Mouse (Mus musculus) v-Abl transformed pro-B cells (cell line): ENCODE measurements around the gene 9530077C05Rik.

Experiments
- in situ Hi-C, 2 experiments: fragments of 400-800 bp; cut with MboI; formaldehyde crosslinking; loops; one replicate each; pipeline ENCODE4 v1.15.1; 2025; ENCODE audit not compliant: unreplicated experiment in 2 of 2

9530077C05Rik gene

DNA sequence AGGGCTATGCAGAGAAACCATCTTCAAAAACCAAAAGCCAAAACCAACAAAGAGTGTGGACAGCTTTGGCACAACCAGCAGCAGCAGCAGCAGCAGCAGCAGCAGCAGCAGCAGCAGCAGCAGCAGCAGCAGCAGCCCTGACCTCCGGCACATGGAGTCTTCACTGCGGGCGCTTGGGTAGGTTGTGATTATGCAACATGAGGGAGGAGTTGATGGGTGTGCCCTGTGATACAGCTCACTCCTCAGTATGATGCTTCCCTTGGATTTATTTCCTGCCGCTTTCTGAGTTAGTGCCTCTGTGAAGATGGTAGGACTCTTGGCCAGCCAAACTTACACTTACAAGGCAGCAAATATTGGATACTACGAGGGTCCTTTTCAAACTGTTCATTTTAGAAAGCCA lies 35.9 kb downstream of the 9530077C05Rik start:
- in situ Hi-C loops, result loop anchor here (25.0 kb wide), 1 partner anchor 1560 kb away; the partner anchor contains the start of genes Angptl6 (in 2 of the 2), Eif3g (in 2 of the 2) and Ppan (in 2 of the 2)

DNA sequence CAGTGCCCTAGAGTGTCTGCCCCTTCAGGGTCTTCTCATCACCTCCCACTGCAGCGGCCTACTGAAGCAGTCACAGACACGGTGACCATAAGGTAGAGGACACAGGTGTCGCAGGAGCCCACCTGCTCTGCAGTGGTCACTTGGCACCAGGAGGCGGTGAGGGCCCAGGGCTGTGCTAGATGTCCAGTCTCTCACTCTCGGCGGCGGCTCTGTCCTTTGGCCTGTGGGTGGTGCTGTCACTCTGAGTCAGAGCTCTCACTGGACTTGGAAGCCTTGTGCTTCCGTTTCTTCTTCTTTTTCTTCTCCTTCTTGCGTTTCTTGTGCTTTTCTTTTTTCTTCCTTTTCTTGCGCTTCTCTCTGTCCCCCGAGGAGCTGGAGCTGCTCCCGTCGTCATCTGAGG lies 37.1 kb downstream of the 9530077C05Rik start:
- in situ Hi-C loops, result loop anchor here (25.0 kb wide), 1 partner anchor 1561 kb away; the partner anchor contains the start of genes Angptl6 (in 2 of the 2), Eif3g (in 2 of the 2) and Ppan (in 2 of the 2)

DNA sequence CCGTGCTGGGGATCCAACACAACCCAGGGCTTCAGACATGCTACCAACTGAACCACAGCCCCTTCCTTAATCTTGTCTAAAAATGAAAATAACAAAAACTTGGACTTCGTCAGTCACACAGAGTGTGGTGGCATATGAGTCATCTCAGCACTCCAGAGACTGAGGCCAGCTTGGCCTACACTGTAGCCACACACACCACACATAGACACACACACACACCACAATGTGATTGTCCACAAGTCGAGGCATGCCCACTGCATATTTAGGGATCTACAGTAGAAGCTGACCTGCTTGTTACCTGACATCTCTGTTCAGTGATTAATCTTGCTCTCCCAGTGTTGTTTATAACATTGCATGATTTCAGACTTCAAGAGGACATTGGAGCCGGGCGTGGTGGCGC lies 37.9 kb downstream of the 9530077C05Rik start:
- in situ Hi-C loops, result loop anchor here (25.0 kb wide), 1 partner anchor 1562 kb away; the partner anchor contains the start of genes Angptl6 (in 2 of the 2), Eif3g (in 2 of the 2) and Ppan (in 2 of the 2)

DNA sequence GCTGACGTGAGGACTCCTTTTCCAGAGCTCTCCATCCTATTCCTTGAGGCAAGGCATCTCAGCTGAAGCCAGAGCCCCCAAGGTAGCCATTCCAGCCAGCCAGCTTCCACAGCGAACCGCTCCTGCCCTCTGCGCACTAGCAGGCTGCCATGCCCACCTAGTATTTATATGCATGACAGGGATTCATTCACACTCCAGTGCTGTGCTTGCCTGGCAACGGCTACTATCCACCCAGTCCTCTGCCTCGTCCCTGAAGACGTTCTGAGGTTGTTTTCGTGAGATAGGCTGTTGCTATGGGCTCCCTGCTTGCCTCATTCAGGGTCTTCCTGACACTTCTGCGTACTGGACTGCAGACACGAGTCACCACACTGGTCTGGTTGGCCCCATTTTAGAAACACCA lies 41.4 kb downstream of the 9530077C05Rik start:
- in situ Hi-C loops, result loop anchor here (25.0 kb wide), 1 partner anchor 1815 kb away; the partner anchor contains the start of genes Fbxl12 (in 2 of the 2) and Ubl5 (in 2 of the 2)

DNA sequence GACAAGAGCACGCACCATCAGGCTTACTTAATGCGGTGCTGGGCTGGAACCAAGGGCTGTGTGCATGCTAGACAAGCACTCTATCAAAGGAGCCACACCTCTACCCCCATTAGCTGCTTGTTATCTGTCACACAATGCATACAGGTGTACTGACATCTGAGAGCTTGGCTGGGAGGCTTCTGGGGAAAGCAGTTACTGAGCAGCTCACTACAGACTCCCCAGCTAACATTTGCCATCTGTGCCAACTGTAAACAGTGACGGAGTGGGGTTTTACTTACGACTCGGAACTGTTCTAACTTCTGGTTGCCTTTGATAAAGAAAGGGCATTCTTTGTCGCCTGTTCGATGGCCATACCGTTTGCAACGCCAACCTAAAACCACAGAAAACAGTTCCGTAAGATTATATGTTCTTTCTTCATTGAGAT lies 42.2 kb downstream of the 9530077C05Rik start:
- in situ Hi-C loops, result loop anchor here (25.0 kb wide), 1 partner anchor 1816 kb away; the partner anchor contains the start of genes Fbxl12 (in 2 of the 2) and Ubl5 (in 2 of the 2)

DNA sequence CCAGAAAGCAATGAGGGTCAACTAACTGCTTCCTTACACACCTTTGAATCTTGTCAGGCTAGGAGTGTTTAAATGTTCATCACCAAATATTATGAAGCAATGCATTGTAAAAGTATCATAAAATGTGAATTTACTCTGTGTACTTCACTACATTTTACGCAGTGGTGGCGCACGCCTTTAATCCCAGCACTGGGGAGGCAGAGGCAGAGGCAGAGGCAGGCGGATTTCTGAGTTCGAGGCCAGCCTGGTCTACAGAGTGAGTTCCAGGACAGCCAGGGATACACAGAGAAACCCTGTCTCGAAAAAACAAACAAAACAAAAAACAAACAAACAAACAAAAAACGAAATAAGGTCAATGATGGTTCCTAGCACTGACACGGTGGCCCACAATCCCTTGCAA lies 42.7 kb downstream of the 9530077C05Rik start, which contains the start of gene Gm17545:
Gene Gm17545 (plus strand): TSS at position 301 of the 400 bp plus-strand sequence.
- in situ Hi-C loops, result loop anchor here (25.0 kb wide), 1 partner anchor 1817 kb away; the partner anchor contains the start of genes Fbxl12 (in 2 of the 2) and Ubl5 (in 2 of the 2)

DNA sequence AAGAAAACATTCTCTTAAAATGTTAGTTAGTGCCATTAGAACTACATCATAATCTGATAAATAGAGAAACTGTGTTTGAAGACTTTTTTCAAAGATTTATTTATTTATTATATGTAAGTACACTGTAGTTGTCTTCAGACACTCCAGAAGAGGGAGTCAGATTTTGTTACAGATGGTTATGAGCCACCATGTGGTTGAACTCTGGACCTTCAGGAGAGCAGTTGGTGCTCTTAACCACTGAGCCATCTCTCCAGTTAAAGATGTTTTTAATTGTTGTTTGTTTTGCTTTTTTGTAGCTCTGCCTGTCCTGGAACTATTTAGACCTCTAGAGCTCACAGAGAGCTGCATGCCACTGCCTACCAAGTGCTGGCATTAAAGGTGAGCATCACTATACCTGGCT lies 43.7 kb downstream of the 9530077C05Rik start:
- in situ Hi-C loops, result loop anchor here (25.0 kb wide), 1 partner anchor 1818 kb away; the partner anchor contains the start of genes Fbxl12 (in 2 of the 2) and Ubl5 (in 2 of the 2)

DNA sequence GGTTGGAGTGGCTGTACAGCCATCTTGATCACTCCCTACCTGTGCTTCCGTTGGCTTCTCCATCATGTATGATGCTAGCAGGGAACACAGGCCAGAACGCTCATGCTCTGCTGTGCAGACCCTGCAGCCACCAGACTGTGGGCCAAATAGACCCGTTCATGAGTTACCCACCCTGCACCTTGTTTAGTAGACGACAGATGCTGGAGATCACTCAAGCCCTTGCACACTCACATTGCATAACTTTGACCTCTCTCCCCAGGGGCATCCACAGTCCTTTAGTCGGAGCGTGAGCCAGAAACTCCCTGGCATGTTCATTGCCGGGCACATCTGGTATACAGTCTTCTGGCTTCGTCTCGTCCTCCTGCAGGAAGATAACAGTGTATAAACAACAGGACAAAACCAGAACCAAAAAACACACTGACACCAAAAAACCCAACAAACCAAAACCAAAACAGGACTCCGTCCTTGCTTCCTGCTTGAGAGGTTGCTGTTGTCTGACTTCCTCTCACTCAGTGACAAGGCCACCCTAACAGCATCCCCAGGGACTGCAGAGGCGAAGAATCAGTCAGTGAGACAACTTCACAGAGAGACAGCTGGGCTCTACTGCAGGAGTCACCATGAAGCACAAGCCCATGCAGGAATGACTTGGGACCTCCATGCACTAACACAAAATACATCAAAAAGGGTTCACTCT lies 46.0 kb downstream of the 9530077C05Rik start:
- in situ Hi-C loops, result loop anchor here (25.0 kb wide), 1 partner anchor 1820 kb away; the partner anchor contains the start of genes Fbxl12 (in 2 of the 2) and Ubl5 (in 2 of the 2)

DNA sequence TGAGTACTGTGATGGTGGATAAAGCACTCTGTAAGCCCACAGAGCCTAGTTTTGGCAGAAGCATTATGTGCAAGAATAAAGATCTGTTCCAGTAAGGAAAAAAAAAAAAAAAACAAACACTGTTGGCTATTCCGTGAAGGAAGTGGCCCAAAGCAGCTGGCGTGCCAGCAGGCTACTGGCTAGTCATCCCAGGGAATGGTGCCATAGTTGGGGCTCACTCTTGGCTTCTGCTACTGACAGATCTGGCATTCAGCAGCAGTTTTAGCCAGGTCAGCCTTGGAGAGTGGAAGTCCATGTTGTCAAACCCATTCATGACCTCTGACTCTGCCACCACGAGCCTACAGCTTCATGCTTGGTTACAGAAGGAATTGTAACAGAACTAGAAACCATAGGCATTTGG lies 50.6 kb downstream of the 9530077C05Rik start:
- in situ Hi-C loops, result loop anchor here (10.0 to 25.0 kb wide), 2 partner anchors 47 to 1825 kb away; partner anchors contain the start of genes Fbxl12 (in 2 of the 2), Ubl5 (in 2 of the 2) and 9530077C05Rik (in 1 of the 2)

DNA sequence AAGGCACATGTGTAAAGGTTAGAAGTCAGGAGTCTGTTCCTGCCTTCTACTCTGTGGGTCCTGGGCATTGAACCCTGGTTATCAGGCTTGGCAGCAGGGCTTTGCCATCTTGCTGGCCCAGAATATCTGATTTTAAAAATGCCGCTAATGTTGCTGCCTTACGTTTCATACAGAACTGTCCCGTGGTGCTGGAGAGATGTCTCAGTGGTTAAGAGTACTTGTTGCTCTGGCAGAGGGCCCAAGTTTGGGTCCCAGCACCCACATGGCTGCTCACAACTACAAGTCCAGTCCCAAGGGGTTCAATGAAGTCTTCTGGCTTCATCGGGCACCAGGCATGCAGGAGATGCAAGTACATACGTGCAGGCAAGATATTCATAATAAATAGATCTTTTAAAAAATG lies 54.9 kb downstream of the 9530077C05Rik start:
- in situ Hi-C loops, result loop anchor here (5.0 to 25.0 kb wide), 3 partner anchors 51 to 1829 kb away; partner anchors contain the start of genes 9530077C05Rik (in 2 of the 2), Fbxl12 (in 2 of the 2) and Ubl5 (in 2 of the 2)

DNA sequence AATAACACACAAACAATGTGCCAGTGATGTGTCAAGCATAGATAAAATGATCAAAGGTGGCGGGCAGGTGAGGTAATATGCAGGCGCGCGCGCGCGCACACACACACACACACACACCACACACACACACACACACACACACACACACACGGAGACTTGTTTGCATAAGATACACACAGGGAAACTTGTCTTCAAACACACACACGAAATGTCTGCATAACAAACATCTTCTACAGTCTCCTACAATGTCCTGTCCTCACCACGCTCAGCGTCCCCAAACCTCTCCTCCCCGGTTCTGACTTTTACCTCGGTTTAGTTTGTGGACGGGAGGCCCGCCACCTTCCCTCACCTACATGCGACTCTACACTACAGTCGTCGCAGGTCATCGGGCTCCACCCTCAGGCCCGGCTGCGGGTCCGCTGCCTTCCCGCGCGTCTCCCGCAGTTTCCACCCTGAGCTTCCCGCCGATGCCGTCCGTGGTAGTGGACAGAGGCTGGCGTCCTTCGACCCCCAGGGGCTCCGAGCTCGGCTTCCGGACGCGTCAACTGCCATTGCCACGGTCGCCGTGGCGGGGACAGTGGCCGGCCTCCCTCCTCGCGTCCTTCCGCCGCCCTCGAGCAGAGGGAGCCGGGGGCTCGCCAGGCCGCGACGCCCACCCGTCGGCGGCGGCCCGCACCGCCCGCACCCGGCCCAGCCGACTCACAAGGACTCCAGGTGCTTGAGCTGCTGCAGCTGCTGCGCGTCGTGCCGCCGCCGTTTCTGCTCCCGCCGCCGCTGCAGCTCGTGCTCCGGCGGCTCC lies 56.3 kb downstream of the 9530077C05Rik start:
- in situ Hi-C loops, result loop anchor here (5.0 to 25.0 kb wide), 3 partner anchors 53 to 1830 kb away; partner anchors contain the start of genes 9530077C05Rik (in 2 of the 2), Fbxl12 (in 2 of the 2) and Ubl5 (in 2 of the 2)

DNA sequence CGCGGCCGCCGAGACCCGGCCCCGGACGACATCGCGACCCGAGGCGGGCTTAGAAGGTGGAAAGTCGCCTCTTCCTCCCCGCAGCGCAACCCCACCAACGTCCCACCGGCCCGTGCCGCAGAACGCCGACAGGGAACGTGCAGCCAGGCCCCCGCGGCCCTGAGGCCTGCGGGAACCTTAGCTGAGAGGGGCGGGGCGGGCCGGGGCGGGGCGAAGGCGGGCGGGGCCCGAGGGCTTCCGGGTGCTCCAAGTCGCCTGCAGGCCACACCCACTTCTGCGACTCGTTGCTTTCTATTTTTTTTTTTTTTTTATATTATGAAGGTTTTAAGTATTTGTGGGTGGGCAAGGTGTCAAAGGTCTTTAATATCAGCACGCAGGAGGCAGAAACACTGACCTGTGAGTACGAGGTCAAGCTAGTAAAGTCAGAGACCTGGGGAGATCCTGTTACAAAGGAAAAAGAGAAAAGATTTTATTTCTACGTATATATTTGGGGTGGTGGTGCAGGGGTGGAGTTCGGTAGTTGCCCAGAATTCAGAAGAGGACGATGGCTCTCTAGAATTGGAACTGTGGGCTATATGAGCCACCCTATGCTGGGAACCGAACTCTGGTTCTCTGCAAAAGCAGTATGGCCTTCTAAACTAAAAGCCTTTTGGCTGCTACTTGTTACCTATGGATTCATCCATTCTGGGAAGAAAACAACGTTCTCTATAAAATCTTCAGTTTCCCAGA lies 57.0 kb downstream of the 9530077C05Rik start:
- in situ Hi-C loops, result loop anchor here (5.0 to 25.0 kb wide), 3 partner anchors 54 to 1831 kb away; partner anchors contain the start of genes 9530077C05Rik (in 2 of the 2), Fbxl12 (in 2 of the 2) and Ubl5 (in 2 of the 2)

DNA sequence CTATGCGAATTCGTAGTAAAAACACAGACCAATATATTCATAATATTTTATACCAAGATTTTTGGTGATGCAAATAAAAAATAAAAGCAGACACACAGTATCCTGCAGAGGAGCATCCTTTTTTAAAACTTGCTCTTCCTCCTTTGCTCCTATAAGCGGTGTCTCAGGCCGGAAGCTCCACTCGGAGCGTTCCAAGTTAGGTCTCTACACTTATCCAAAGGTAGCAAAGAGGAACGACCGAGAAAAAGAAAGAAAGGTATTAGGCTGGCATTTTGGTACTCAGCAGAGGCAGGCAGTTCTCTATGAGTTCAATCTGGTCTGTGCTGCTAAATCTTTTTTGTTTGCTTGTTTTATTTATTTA lies 57.6 kb downstream of the 9530077C05Rik start:
- in situ Hi-C loops, result loop anchor here (5.0 to 25.0 kb wide), 3 partner anchors 54 to 1832 kb away; partner anchors contain the start of genes 9530077C05Rik (in 2 of the 2), Fbxl12 (in 2 of the 2) and Ubl5 (in 2 of the 2)

DNA sequence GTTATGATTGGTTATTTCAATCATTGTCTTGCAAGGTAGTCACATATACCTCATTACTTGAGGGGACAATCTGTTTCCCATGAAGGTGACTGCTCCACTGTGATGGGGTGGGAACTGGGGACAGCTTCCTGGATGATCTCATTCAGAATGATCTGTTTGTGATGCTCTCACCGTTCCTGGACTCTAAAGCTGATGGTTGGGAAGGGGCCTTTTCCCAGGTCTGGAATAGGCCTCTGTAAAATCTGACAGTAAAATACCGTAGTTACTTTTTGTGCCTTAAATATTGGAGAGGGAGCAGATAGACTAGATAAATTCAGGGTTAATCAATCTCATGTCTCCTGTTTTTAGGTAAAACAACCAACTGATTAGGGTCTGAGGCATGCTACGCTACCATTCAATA lies 58.3 kb downstream of the 9530077C05Rik start, which contains the start of gene Rp9:
Gene Rp9 (minus strand): TSS at position 101 of the 400 bp plus-strand sequence.
- in situ Hi-C loops, result loop anchor here (5.0 to 25.0 kb wide), 3 partner anchors 55 to 1832 kb away; partner anchors contain the start of genes 9530077C05Rik (in 2 of the 2), Fbxl12 (in 2 of the 2) and Ubl5 (in 2 of the 2)

DNA sequence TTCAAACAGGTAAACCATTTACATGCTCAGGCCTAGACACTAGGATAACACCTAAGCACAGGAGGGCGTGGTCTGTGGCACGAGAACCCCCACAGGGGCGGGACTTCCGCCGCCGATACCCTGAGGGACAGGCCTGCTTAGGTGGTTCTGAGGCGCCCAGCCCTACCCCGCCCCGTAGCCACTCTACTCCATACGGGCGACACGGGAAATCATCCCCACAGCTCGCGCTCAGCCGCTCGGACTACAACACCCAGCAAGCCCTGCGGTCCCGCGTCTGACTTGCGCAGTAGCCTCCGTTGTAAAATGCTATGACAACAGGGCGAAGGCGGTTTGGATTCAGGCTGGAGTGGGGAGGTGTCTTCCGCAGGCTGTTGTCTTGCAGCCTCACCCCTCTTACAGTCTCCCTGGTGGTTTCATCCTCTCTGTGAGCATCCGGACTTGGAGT lies 64.1 kb downstream of the 9530077C05Rik start, which contains the start of gene Bbs9:
Gene Bbs9 (plus strand): TSS at position 292 of the 445 bp plus-strand sequence.
- in situ Hi-C loops, result no loop called here

DNA sequence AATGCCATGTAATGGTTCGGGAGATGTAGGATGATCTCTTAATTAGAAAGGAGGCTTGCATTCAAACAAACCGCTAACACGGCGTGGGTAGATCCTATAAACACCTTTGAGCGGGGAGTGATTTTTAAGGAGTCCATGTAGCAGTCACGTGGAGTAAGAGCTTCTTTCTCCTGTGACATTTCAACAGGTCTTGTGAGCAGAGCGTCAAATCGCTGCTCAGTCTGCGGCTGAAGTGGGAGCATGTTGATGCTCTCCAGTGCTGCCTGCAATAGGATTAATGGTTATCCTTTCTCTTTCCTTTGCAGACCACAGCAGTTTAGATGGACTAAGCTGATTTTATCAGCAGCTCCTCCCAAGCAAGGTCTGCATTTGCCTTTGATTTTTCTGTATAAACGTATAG lies 65.0 kb downstream of the 9530077C05Rik start:
- in situ Hi-C loops, result no loop called here

DNA sequence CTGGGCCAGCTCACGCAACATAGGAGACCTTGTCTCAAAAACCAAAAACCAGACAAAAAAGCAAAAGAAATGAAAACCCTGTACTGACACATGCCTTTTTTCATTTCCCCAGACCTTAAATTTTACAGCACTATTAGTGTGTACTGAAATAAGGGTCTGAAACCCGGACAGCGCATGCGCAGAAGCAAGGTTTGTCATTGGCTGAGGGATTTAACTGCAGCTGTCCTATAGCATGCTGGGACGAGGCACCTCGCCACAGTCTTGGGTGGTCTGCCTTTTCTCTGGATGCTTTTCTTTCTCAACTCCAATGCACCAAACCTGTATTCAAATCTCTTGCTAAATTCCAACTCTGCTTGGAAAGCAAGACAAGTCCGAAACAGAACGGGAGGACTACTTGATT lies 67.6 kb downstream of the 9530077C05Rik start:
- in situ Hi-C loops, result no loop called here

DNA sequence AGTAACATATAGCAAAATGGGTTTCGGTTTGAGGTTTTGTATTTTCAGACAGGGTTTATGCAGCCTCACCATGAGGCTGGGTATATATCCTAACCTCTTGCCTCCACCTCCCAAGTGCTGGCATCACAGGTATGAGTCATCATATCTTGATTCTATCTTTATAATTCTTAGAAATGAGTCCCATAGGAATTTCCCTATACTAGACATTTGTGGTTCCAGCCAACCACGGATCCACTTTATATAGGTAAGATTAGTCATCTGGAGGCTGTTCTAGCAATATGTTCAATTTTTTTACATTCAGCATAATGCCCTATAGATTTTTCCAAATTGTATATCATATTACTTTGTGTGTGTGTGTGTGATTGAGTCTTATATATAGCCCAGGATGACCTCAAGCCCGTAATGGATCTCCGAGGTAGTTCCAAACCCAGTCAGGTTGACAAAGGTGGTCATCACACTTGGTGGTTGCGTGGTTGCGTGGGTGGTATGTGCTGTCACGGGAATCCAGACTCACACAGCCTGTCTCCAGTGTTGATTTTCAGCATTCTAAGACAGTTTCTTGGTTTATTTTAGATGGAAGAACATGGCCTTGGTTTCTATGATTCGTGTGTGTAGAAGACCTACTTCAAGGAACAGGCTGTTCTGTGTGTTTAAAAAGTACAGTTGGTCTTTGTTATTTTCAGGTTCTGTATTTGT lies 72.7 kb downstream of the 9530077C05Rik start:
- in situ Hi-C loops, result no loop called here
